Mouse (Mus musculus): ENCODE results near the gene Podnl1.

Gene Podnl1

DNA sequence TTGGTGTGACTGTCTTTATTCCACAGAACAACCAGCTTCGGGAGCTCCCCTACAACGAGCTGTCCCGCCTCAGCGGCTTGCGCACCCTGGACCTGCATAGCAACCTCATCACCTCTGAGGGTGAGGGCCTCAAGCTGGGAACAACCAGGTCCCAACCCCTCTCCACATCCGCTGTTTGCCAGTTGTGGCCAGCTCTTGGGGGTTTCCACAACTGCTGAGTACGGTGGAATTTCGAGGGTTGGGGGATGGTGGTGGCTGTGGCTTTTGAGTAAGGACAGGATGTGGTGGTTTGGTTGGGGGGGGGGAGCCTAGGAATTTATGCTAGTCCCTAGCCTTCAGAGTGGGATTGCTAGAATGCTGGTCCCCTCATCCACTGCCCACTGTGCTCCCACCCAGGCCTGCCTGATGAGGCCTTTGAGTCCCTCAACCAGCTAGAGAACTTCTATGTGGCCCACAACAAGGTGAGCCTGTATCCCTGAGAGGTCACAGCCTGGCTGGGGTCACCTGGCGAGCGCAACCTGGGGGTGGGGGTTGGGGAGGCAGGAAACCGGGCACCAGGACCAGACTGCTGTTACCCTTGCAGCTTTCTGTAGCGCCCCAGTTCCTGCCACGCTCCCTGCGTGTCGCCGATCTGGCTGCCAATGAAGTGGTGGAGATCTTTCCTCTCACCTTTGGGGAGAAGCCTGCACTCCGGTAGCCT is 1.6 kb downstream of the Podnl1 start:
- peak; percentile 93 for DNase-seq (ENCODE audit: low read depth, low spot score)

DNA sequence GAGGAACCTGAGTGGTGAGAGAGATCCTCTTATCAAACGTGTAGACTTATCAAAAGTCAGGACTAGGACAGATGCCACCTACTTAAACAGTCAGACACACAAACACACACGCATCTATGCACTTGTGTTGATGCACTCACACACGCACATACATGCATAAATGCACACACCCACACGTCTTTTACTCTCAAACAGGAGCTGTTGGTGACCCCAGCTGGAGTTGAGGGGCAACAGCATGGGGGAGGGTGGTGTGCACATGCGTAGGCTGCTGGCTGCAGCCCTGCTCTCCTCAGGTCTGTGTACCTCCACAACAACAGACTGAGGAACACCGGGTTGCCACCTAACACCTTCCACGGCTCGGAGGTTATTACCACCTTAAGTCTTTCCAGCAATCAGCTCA is 2.5 kb downstream of the Podnl1 start:
- DNase-seq (ENCODE audit: low read depth, low spot score), result peak; percentile 80

DNA sequence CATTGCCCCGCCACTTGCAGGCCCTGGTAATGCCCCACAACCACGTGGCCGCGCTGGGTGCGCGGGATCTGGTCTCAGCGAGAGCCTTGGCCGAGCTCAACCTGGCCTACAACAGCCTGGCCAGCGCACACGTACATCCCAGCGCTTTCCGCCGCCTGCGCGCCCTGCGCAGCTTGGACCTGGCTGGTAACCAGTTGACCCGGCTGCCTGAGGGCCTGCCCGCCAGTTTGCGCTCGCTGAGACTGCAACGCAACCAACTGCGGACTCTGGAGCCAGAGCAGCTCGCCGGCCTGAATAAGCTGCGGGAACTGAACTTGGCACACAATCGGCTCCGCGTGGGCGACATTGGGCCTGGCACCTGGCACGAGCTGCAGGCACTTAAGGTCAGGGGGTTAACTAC is 5.0 kb downstream of the Podnl1 start:
- DNase-seq (ENCODE audit: low read depth, low spot score), result no peak

DNA sequence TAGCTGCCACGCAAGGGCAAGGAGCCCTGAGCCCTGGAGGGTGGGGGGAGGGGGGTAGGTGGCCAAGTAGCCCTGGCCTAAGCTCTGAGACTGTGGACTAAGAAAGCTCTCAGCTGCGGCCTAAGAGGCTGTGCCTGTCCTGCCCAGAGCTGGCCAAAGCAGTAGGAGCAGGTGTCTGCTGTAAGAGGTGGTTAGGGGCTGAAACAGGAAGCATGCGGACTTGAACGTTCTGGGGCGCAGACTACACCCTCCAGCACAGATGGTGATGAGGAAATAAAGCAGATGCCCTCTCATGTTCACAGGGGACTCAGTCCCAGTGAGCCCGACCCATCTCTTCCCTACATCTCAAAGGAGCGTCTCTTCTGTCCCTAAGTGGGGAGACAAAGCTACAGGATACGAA is 6.4 kb downstream of the Podnl1 start:
- DNase-seq (ENCODE audit: low read depth, low spot score), result no peak

DNA sequence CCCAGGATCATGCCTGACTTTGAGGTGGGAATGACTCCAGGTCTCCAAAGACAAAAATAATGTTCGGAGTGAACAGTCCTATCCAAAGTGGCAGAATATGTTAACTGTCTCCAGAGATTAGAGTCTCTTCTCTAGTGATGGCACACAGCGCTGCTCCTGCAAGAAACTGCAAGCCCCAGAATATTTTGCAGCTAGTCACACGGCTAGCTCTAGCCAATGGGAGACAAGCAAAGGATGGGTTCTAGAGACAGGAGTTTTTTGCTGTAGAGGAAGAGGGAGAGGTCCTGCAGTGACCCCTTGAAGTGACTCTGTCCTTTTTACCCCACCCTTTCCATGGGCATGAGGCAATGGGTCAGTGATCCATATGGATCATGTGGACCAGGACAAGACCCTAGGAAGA is 12.1 kb downstream of the Podnl1 start:
- no peak for DNase-seq (ENCODE audit: low read depth, low spot score)

DNA sequence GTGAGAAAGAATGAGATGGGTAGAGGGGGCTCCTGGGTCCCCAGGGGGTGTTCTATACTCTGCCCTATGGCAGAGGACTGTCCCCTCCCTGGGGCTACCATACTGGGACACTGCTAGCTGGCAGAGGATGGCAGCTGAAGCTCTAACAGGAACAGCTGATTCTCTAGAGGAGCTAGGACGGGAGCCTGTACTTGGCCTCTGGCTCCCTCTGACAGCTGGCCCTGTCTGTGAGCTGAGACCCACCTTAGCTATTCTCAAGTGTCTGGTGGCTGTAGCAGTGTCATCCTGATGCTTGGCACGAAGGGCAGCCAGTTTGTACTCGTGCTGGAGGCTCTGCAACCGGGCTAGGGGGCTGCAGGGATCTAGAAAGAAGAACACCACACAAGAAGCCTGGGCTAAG is 15.0 kb downstream of the Podnl1 start:
- DNase-seq (ENCODE audit: low read depth, low spot score), result no peak

DNA sequence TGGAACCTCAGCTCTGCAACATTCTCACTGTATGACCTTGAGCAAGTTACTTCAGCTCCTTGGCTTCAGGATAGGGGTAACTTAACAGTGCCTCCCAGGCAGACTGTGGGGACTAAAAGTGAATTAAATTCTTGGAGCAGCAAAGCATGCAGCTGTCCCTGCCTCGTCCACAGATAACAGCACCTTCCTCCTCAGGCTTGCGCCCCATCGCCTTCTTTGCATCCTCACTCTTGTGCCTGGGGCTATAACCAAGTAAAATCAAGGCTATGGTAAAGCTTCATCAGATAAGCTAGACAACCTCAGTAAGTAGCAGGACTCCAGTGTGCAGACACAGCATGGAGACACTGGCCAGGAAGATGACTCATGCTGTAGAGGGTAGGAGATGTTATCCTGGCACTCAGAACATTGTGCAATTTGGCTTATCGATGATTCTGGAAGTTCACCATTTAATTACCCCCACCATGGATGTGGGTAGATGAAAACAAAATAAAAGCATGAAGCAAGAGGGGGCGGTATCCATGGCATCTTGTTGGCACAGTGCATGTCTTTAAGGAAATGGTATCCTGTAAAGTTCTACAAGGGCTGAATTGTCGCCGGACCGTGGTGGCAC is 19.0 kb downstream of the Podnl1 start:
- DNase-seq (ENCODE audit: low read depth, low spot score), result no peak

DNA sequence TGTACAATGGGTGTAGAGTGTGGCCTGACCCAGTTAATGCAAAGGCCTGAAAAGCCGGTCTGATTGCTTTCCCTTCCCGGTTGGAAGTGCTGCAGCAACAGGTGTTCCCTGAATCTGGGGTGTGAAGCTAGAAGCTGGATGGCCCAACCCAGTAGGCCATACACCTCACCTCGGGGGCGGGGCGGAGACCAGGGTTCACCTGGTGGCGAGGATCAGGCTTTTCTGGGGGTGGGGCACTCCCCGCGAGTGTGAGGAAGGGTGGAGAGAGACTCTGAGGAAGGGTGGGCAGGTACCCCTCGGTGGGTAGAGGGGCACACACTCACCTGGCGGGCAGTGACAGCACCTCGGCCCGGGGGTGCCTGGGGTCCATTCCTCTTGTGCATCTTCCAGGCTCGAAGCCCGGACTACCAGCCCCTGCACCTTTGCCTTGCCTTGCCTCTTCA is 21.6 kb downstream of the Podnl1 start:
- DNase-seq (ENCODE audit: low read depth, low spot score), result no peak

DNA sequence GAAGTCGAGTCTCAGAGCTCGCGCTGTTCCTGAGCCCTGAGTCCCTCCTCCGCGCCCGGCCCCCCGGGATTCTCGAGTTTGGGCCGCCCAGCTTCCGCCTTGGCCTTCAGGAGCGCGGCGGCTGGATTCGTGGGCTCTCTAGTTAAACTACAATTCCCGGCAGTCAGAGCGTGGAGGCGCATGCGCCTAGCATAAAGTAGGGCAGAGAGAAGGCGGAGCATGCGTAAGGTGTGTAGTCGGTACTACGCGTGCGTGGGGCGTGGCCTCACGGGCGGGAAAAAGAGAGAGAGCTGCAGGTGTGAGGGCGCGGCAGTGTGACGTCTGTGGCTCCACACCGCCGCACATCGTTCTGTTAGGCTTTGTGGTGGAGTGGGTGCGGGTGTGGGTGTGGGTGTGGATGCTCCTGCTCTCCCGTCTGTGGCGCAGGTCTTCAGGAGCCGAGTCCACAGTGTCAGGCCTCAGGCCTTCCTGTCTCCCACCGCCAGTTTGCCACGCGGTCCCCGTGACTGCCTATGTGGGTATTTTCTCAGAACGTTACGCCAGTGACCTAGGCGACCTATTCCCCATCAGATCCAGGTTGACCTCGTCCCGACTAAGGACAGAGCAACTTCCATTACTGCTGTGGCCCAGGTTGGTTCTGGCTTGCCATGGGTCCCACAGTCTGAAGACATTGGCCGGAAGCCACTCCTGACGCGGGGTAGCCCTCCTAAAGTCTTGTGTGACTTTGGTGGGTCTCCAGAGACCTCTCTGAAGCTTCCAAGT is 22.2 kb downstream of the Podnl1 start, which contains the start of the genes Cc2d1a and 4930432K21Rik:
Gene Cc2d1a (minus strand): TSS at position 168 of the 762 bp plus-strand sequence.
Gene 4930432K21Rik (plus strand): TSS at position 257 of the 762 bp plus-strand sequence.
- peak; percentile 97 for DNase-seq (ENCODE audit: low read depth, low spot score)

DNA sequence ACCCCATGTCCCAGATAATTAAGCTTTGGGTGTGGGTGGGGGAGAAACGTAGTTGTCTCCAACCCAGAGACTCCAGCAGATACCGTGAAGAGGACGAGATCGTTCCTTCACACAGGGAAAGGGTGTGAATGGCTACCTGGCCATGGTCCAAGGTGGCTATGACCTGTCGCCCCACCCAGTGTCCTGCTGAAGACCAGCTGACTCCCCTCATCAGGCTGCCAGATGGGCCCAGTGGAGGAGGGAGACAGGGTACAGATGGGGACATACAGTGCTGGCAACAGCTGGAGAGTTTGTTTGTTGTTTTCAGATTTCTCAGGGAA is 22.7 kb downstream of the Podnl1 start:
- no peak for DNase-seq (ENCODE audit: low read depth, low spot score)

DNA sequence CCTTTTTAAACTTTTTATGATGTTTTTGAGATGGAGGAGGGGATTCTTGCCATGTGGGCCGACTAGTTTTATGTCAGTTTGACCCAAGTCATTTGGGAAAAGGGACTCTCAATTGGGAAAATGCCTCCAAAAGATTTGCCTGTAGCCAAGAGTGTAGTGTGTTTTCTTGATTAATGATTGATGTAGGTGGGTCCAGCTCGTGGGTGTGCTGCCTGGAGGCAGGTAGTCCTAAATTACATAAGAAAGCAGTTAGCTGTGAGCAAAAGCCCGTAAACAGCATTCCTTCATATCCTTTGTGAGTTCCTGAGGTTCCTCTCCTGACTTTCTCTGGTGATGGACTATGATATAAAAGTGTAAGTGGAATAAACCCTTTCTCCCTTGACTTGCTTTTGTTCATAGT is 23.4 kb downstream of the Podnl1 start:
- no peak for DNase-seq (ENCODE audit: low read depth, low spot score)

DNA sequence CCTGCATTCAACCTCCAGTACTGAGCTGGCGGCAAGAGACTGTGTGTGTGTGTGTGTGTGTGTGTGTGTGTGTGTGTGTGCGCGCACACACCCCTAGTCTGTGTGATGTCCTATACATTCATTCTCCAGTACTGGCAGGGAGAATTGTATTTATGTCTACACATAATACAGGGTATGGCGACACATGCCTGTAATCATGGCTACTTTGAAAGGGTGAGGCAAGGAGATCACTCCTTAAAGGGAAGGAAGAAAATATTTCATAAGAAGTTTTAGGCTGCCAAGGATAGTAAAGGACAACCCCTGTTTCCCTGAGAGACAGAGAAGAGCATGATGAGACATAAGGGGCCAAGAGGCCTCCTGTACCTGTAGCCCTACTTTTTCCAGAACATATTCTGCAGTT is 31.8 kb downstream of the Podnl1 start:
- no peak for DNase-seq (ENCODE audit: low read depth, low spot score)

DNA sequence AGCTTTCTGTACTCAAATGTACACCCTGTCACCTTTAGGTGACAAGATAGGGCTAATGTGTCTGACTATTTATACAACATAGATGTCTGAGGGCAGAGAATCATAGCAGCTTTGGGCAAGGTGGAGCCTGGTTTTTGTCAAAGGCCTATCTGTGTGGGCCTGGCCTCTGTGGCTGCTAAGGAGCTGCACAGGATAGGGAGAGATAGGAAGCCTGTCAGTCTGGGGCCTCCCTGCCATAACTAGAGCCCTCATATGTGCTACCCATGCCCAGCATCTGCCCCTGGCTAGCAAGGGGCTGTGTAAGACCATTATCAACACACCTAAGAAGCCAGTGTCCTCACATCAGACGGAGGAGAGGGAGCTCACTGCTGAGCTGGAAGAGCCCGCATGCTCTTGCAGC is 41.9 kb downstream of the Podnl1 start:
- no peak for DNase-seq (ENCODE audit: low read depth, low spot score)

DNA sequence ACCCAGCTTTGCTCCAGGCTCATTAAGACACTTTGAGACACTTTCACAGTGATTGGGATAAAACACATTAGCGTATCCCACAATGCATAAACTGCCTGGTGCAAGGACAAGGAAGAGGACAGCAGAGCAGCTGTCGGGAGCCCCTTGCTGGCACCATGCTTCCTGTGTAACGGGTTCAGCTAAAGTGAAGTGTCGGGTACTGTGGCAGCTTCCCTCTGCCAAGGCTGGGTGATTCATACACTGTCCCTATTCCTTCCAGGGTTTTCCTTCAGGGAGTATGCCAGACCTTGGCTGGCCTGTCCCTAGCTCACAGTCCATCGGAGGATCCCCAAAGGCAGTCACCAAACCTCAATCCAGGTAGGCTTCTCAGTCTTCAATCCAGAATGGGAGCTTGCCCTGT is 44.3 kb downstream of the Podnl1 start:
- no peak for DNase-seq (ENCODE audit: low read depth, low spot score)

DNA sequence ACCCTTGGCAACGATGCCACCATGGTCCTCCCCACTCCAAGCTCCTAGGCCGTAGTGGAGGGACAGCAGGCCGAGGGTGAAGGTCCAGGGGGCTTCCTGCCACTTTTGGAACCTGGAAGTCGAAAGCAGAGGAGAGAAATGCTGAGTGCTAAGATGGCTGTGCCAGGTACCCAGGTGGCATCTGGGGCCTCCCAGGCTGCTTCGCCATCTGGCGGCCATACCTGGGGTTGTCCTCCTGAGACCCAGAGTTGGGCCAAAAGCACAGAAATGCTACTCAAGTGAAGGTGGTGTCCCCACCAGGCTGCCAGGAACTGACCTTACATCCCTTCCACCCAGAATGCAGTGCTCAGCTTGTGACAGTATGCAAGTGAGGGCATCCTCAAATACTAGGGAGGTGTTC is 48.1 kb downstream of the Podnl1 start:
- peak; percentile 72 for DNase-seq (ENCODE audit: low read depth, low spot score)

DNA sequence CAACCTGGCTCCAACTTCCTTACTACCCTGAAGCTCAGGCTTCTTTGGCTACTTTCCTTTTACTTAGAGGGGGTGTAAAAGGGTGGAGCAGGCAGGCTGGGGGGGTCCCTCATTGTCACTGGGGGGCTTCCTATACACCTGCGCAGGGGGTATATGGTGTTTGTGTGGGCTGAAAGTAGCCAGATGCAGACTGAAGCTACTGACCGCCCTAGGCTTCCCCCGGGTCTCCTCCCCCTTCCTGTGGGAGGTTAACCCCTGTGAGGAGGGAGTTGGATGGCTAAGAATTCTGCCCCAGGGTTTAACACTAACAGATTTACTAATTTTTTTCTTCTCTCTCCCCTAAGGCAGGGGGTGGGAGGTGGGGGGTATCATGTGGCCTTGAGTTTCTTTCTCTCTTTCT is 50.8 kb downstream of the Podnl1 start:
- DNase-seq (ENCODE audit: low read depth, low spot score), result no peak

DNA sequence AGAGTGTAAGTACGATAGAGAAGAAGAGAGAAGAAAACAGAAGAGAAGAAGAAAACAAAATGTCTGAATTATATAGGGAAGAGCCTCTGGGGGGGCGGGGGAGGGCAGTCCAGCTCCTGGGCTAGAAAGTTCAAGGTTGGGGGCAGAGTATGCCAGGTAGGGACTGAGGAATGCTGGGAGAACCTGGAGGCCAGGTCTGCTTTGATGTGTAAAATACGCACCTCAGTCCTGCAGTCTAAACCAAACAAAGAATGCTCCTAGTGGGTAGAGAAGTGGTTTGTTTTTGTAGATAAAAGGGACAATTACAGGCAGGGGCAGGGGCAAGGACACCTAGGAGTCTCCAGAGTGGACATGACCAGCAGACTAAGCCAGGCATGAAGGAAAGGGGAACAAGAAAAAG is 51.6 kb downstream of the Podnl1 start:
- DNase-seq (ENCODE audit: low read depth, low spot score), result no peak

DNA sequence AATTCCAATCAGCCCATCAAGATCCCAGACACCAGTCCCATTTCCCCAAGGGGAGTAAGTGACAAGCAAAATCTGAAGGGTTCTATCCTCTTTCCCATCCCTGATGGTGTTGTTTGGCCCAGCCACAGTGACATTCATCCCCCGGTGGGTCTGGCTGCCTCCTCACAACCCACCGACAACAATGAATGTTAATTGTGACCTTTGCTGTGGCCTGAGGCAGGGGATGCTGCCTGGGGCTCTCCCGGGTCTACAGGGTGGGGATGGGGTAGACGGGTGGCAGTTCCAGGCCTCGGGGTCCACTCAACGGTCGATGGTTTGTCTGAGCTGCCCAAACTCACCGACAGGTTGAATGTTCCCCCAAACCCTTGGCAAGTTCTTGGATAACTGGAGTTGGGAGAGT is 52.8 kb downstream of the Podnl1 start:
- no peak for DNase-seq (ENCODE audit: low read depth, low spot score)

DNA sequence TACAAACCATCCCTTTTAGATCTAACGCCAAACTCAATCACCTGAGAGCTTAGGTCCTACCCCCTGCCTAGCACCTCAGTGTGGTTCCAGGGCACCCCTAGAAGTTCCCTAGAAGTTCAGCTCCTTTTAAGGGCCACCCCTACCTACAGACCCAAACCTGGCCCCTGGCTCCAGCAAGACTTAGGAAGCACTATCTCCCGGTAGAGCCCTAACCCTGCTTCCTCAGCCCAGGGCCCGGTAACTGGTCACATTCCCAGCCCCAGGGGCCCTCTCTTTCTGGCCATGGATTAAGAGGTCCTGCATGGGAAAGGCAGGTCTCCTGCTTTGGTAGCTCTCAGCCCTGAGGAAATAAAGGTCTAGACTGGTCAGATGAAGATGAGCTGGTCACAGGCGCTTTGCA is 54.2 kb downstream of the Podnl1 start:
- DNase-seq (ENCODE audit: low read depth, low spot score), result no peak

DNA sequence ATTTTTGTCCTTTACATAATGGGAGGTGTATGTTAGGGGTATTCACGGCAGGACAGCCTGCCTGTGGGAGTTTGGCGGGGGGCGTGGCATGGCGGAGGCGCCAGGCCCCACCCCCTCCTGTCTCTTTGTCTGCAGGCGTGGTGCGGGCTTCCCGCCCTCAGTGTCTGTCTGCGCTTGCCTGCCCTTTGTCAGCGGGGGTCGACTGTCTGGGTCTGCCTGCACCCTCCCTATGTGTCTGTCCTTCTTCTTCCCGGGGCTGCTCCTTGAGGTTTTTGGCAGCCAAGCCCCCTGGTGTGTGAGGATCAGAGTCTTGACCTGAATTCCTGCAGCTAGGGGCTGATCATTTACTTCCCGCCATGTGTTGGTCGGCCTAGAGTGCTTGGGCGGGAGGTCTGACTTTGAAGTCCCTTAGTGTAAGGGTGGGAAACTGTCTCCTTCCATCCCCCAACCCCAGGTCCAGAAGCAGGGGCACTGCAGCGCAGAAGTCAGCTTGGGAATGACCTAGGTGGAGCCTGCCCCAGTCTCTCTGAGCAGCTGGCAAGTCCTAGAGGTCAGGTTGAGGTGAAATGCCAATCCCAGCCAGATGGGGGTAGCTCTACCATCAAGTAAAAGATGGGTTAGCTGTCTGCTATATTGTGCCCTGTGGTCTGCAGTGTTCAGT is 54.9 kb downstream of the Podnl1 start:
- DNase-seq (ENCODE audit: low read depth, low spot score), result peak; percentile 44

Measured in CD4-positive helper T cell, adult 2 months (primary cell).